Comparison of ENCODE assay signal across 17 mouse cellular contexts in genomic region chr8:115462657-115463056, GRCm38 (mm10).
DNase-seq lines count a peak whose midpoint lies in the region; ATAC-seq and TF ChIP-seq lines count a peak whose summit lies in the region.
"Had no signal": no experiment of that assay in that cellular context is flagged by ENCODE, and none has a peak within 500 bp of the region (broad histone marks: within the 10 kb centered on the region; RNA-seq: fewer than 3 reads in every experiment).

No protein-coding gene starts in this region.

- peak overlapping the region; percentile 71 for H3K27ac ChIP-seq in brown adipose tissue, adult 24 weeks (replicated peaks; ENCODE audit: low read depth, low read length)
- no peak overlapping the region for H3K27ac ChIP-seq in kidney, postnatal 0 days
- H3K27ac ChIP-seq in limb, embryonic 10.5 days: no peak overlapping the region
- no peak overlapping the region for H3K27ac ChIP-seq in hindbrain, embryonic 13.5 days
- H3K27ac ChIP-seq: embryonic facial prominence, embryonic 15.5 days; forebrain, embryonic 15.5 days; heart, embryonic 15.5 days; limb, embryonic 13.5 days; macrophage; neural tube, embryonic 15.5 days had no signal

- H3K4me1 ChIP-seq in brown adipose tissue, adult 24 weeks (ENCODE audit: control insufficient read depth, insufficient read depth, insufficient read length, low read length): no peaks in the 10 kb centered on the region
- no peaks in the 10 kb centered on the region for H3K4me1 ChIP-seq in kidney, postnatal 0 days (replicated peaks; ENCODE audit: insufficient read depth, low read length)
- peaks cover 27% of the 10 kb centered on the region for H3K4me1 ChIP-seq in limb, embryonic 10.5 days
- peaks cover 16% of the 10 kb centered on the region; the same call in 1 of the 2 replicates for H3K4me1 ChIP-seq in hindbrain, embryonic 13.5 days (replicated peaks)

- no peak overlapping the region for H3K9ac ChIP-seq in kidney, postnatal 0 days (ENCODE audit: low read depth, low read length)
- H3K9ac ChIP-seq in hindbrain, embryonic 13.5 days: no peak overlapping the region
- H3K9ac ChIP-seq: embryonic facial prominence, embryonic 15.5 days; forebrain, embryonic 15.5 days; heart, embryonic 15.5 days; limb, embryonic 13.5 days; neural tube, embryonic 15.5 days had no signal

- H3K4me3 ChIP-seq in brown adipose tissue, adult 24 weeks (ENCODE audit: insufficient read depth, low read depth, low read length): no peak overlapping the region
- H3K4me3 ChIP-seq in kidney, postnatal 0 days (replicated peaks; ENCODE audit: low read depth, low read length): no peak overlapping the region
- no peak overlapping the region for H3K4me3 ChIP-seq in limb, embryonic 10.5 days
- H3K4me3 ChIP-seq in hindbrain, embryonic 13.5 days: no peak overlapping the region
- H3K4me3 ChIP-seq: embryonic facial prominence, embryonic 15.5 days; forebrain, embryonic 15.5 days; heart, embryonic 15.5 days; limb, embryonic 13.5 days; neural tube, embryonic 15.5 days had no signal

- H3K27me3 ChIP-seq in kidney, postnatal 0 days (ENCODE audit: insufficient read depth, low read length): 0 out of 2 replicates have a peak, but pooled peaks cover 11% of the 10 kb centered on the region
- peaks cover 13% of the 10 kb centered on the region for H3K27me3 ChIP-seq in limb, embryonic 10.5 days (ENCODE audit: low read depth, poor library complexity, severe bottlenecking)
- peaks cover 7% of the 10 kb centered on the region; the same call in 1 of the 2 replicates for H3K27me3 ChIP-seq in hindbrain, embryonic 13.5 days
- H3K27me3 ChIP-seq: embryonic facial prominence, embryonic 15.5 days; forebrain, embryonic 15.5 days had no signal

- no peak overlapping the region for H3K4me2 ChIP-seq in kidney, postnatal 0 days (ENCODE audit: low read length)
- H3K4me2 ChIP-seq in hindbrain, embryonic 13.5 days: no peak overlapping the region
- H3K4me2 ChIP-seq: embryonic facial prominence, embryonic 15.5 days; forebrain, embryonic 15.5 days; heart, embryonic 15.5 days; limb, embryonic 13.5 days; neural tube, embryonic 15.5 days had no signal

- no peak for TF ChIP-seq CTCF in kidney, postnatal 0 days (IDR thresholded peaks at IDR 0.05; ENCODE audit: low read depth)

- no peaks in the 10 kb centered on the region for H3K36me3 ChIP-seq in kidney, postnatal 0 days (ENCODE audit: insufficient read depth, low read length)
- H3K36me3 ChIP-seq in limb, embryonic 10.5 days: no peaks in the 10 kb centered on the region
- no peaks in the 10 kb centered on the region for H3K36me3 ChIP-seq in hindbrain, embryonic 13.5 days
- H3K36me3 ChIP-seq: embryonic facial prominence, embryonic 15.5 days; forebrain, embryonic 15.5 days; heart, embryonic 15.5 days; limb, embryonic 13.5 days; neural tube, embryonic 15.5 days had no signal

- 27% methylated on average over 6 of the region's 6 CpGs for WGBS in kidney, postnatal 0 days
- 36% methylated on average over 6 of the region's 6 CpGs for WGBS in limb, embryonic 10.5 days
- WGBS in hindbrain, embryonic 13.5 days: 69% methylated on average over 6 of the region's 6 CpGs

- DNase-seq in kidney, adult 9 months: peak; percentile 12
- no peak for DNase-seq in kidney, postnatal 36 days
- peak; percentile 88 for DNase-seq in kidney, postnatal 0 days (ENCODE audit: low spot score)
- peak; percentile 48 for DNase-seq in skeletal muscle tissue, adult 2 months (ENCODE audit: low read depth, low spot score)
- no peak for DNase-seq in limb, embryonic 10.5 days (ENCODE audit: low spot score)
- DNase-seq: gastrocnemius, postnatal 25 days; thymus, postnatal 25 days had no signal

- H3K9me3 ChIP-seq in kidney, postnatal 0 days (replicated peaks; ENCODE audit: low read length): no peaks in the 10 kb centered on the region
- no peaks in the 10 kb centered on the region for H3K9me3 ChIP-seq in limb, embryonic 10.5 days (replicated peaks)
- H3K9me3 ChIP-seq in hindbrain, embryonic 13.5 days: no peaks in the 10 kb centered on the region
- H3K9me3 ChIP-seq: embryonic facial prominence, embryonic 15.5 days; forebrain, embryonic 15.5 days; heart, embryonic 15.5 days; limb, embryonic 13.5 days; neural tube, embryonic 15.5 days had no signal

- no peak for ATAC-seq in kidney, postnatal 0 days (replicated peaks; ENCODE audit: low FRiP score, low read depth)
- ATAC-seq in activated CD4-positive, CD25-positive, alpha-beta regulatory T cell, adult 4 months: no peak
- no peak for ATAC-seq in hindbrain, embryonic 13.5 days (ENCODE audit: low FRiP score)
- ATAC-seq: forebrain, embryonic 15.5 days; midbrain, embryonic 16.5 days had no signal

Comparison
In these comparisons a context has a peak if more than half of its experiments do, and no peak if none do; other contexts are left out.
1. DNase-seq: peak in kidney, adult 9 months (single experiment), kidney, postnatal 0 days (single experiment) and skeletal muscle tissue, adult 2 months (single experiment); none in kidney, postnatal 36 days (0 of 2) and limb, embryonic 10.5 days (single experiment).